Mouse (Mus musculus): ENCODE results near the gene Asb6. TPM values are rescaled to one million over a fixed set of nuclear protein-coding genes. Genes with fewer than 3 reads are reported as not detected.

Asb6 gene
- total and polyA plus RNA-seq, 2 experiments, result 4.6 to 17.4 TPM

- no peak overlapping the region for H3K27ac ChIP-seq (replicated peaks; ENCODE audit: insufficient read depth, low read depth, low read length)
- TF ChIP-seq POLR2A (IDR thresholded peaks at IDR 0.05; ENCODE audit: extremely low read depth, insufficient read depth, low read length), result no peak
- TF ChIP-seq CTCF (IDR thresholded peaks at IDR 0.05; ENCODE audit: low read depth, low read length), result peak; percentile 41; the same call in 1 of the 2 replicates
- no peaks in the 10 kb centered on the region for H3K27me3 ChIP-seq (ENCODE audit: control insufficient read depth, insufficient read depth, low read length)
- 98% methylated on average over 3 of the region's 3 CpGs for WGBS
- no peak for DNase-seq (ENCODE audit: extremely low read depth, low read depth, low spot score)
- H3K4me3 ChIP-seq (ENCODE audit: insufficient read depth, low read depth, low read length), result no peak overlapping the region
- no peaks in the 10 kb centered on the region for H3K79me2 ChIP-seq (ENCODE audit: control insufficient read depth, insufficient read depth, low read length)
- no peaks in the 10 kb centered on the region for H3K36me3 ChIP-seq (ENCODE audit: control insufficient read depth, insufficient read depth, low read length)
- no peak overlapping the region for H3K9ac ChIP-seq (ENCODE audit: low read depth, low read length)
- H3K4me1 ChIP-seq (ENCODE audit: control insufficient read depth, insufficient read depth, low read length), result no peaks in the 10 kb centered on the region
These were observed 9.1 kb downstream of the Asb6 start for GRCm38 (mm10) chr2:30821073-30821472.

- TF ChIP-seq CTCF (IDR thresholded peaks at IDR 0.05; ENCODE audit: low read depth, low read length), result no peak
- no peak for TF ChIP-seq POLR2A (IDR thresholded peaks at IDR 0.05; ENCODE audit: extremely low read depth, insufficient read depth, low read length)
- no peaks in the 10 kb centered on the region for H3K27me3 ChIP-seq (ENCODE audit: control insufficient read depth, insufficient read depth, low read length)
- DNase-seq (ENCODE audit: extremely low read depth, low read depth, low spot score), result no peak
- no peak overlapping the region for H3K27ac ChIP-seq (replicated peaks; ENCODE audit: insufficient read depth, low read depth, low read length)
- no peaks in the 10 kb centered on the region for H3K4me1 ChIP-seq (ENCODE audit: control insufficient read depth, insufficient read depth, low read length)
- no peak overlapping the region for H3K9ac ChIP-seq (ENCODE audit: low read depth, low read length)
- H3K4me3 ChIP-seq (ENCODE audit: insufficient read depth, low read depth, low read length), result no peak overlapping the region
- H3K36me3 ChIP-seq (ENCODE audit: control insufficient read depth, insufficient read depth, low read length), result no peaks in the 10 kb centered on the region; the same call in 1 of the 2 replicates
- 98% methylated on average over 5 of the region's 5 CpGs for WGBS
- no peaks in the 10 kb centered on the region for H3K79me2 ChIP-seq (ENCODE audit: control insufficient read depth, insufficient read depth, low read length)
These were observed 10.3 kb downstream of the Asb6 start for GRCm38 (mm10) chr2:30819873-30820272.

- Histone ChIP-seq H3K79me2 (ENCODE audit: control insufficient read depth, insufficient read depth, low read length) (no peaks in the 10 kb centered on the region), H3K4me1 (ENCODE audit: control insufficient read depth, insufficient read depth, low read length) (no peaks in the 10 kb centered on the region), H3K27ac (replicated peaks; ENCODE audit: insufficient read depth, low read depth, low read length) (no peak overlapping the region), H3K9ac (ENCODE audit: low read depth, low read length) (no peak overlapping the region), H3K36me3 (ENCODE audit: control insufficient read depth, insufficient read depth, low read length) (no peaks in the 10 kb centered on the region; the same call in 1 of the 2 replicates), H3K27me3 (ENCODE audit: control insufficient read depth, insufficient read depth, low read length) (no peaks in the 10 kb centered on the region), H3K4me3 (ENCODE audit: insufficient read depth, low read depth, low read length) (no peak overlapping the region)
- TF ChIP-seq CTCF (IDR thresholded peaks at IDR 0.05; ENCODE audit: low read depth, low read length), result no peak
- TF ChIP-seq POLR2A (IDR thresholded peaks at IDR 0.05; ENCODE audit: extremely low read depth, insufficient read depth, low read length), result no peak
- 93% methylated on average over 1 of the region's 1 CpGs for WGBS
- no peak for DNase-seq (ENCODE audit: extremely low read depth, low read depth, low spot score)
These were observed 13.8 kb downstream of the Asb6 start for GRCm38 (mm10) chr2:30816383-30816782.

GRCm38 (mm10) chr2:30810573-30810972, 19.6 kb downstream of the Asb6 start:
- no peak overlapping the region for H3K9ac ChIP-seq (ENCODE audit: low read depth, low read length)
- no peaks in the 10 kb centered on the region; the same call in 1 of the 2 replicates for H3K36me3 ChIP-seq (ENCODE audit: control insufficient read depth, insufficient read depth, low read length)
- H3K4me1 ChIP-seq (ENCODE audit: control insufficient read depth, insufficient read depth, low read length), result peaks cover 7% of the 10 kb centered on the region
- DNase-seq (ENCODE audit: extremely low read depth, low read depth, low spot score), result no peak
- H3K4me3 ChIP-seq (ENCODE audit: insufficient read depth, low read depth, low read length), result no peak overlapping the region
- peaks cover 10% of the 10 kb centered on the region; the same call in 1 of the 2 replicates for H3K79me2 ChIP-seq (ENCODE audit: control insufficient read depth, insufficient read depth, low read length)
- no peaks in the 10 kb centered on the region for H3K27me3 ChIP-seq (ENCODE audit: control insufficient read depth, insufficient read depth, low read length)
- no peak for TF ChIP-seq CTCF (IDR thresholded peaks at IDR 0.05; ENCODE audit: low read depth, low read length)
- TF ChIP-seq POLR2A (IDR thresholded peaks at IDR 0.05; ENCODE audit: extremely low read depth, insufficient read depth, low read length), result no peak
- no peak overlapping the region for H3K27ac ChIP-seq (replicated peaks; ENCODE audit: insufficient read depth, low read depth, low read length)
- WGBS, result 93% methylated on average over 7 of the region's 7 CpGs

GRCm38 (mm10) chr2:30809503-30809902, 20.6 kb downstream of the Asb6 start:
- Histone ChIP-seq H3K9ac (ENCODE audit: low read depth, low read length) (no peak overlapping the region), H3K4me1 (ENCODE audit: control insufficient read depth, insufficient read depth, low read length) (peaks cover 7% of the 10 kb centered on the region), H3K4me3 (ENCODE audit: insufficient read depth, low read depth, low read length) (no peak overlapping the region), H3K79me2 (ENCODE audit: control insufficient read depth, insufficient read depth, low read length) (peaks cover 10% of the 10 kb centered on the region; the same call in 1 of the 2 replicates), H3K36me3 (ENCODE audit: control insufficient read depth, insufficient read depth, low read length) (no peaks in the 10 kb centered on the region), H3K27ac (replicated peaks; ENCODE audit: insufficient read depth, low read depth, low read length) (no peak overlapping the region), H3K27me3 (ENCODE audit: control insufficient read depth, insufficient read depth, low read length) (no peaks in the 10 kb centered on the region)
- TF ChIP-seq CTCF (IDR thresholded peaks at IDR 0.05; ENCODE audit: low read depth, low read length) (no peak), POLR2A (IDR thresholded peaks at IDR 0.05; ENCODE audit: extremely low read depth, insufficient read depth, low read length) (no peak)
- DNase-seq (ENCODE audit: extremely low read depth, low read depth, low spot score), result no peak
- 82% methylated on average over 5 of the region's 5 CpGs for WGBS

GRCm38 (mm10) chr2:30808296-30808655, 21.9 kb downstream of the Asb6 start:
- H3K27me3 ChIP-seq (ENCODE audit: control insufficient read depth, insufficient read depth, low read length), result no peaks in the 10 kb centered on the region
- WGBS, result 7% methylated on average over 10 of the region's 10 CpGs
- peak overlapping the region; percentile 80 for H3K9ac ChIP-seq (ENCODE audit: low read depth, low read length)
- peak overlapping the region; percentile 61 for H3K27ac ChIP-seq (replicated peaks; ENCODE audit: insufficient read depth, low read depth, low read length)
- H3K36me3 ChIP-seq (ENCODE audit: control insufficient read depth, insufficient read depth, low read length), result no peaks in the 10 kb centered on the region
- peaks cover 10% of the 10 kb centered on the region; the same call in 1 of the 2 replicates for H3K79me2 ChIP-seq (ENCODE audit: control insufficient read depth, insufficient read depth, low read length)
- TF ChIP-seq CTCF (IDR thresholded peaks at IDR 0.05; ENCODE audit: low read depth, low read length) (no peak), POLR2A (IDR thresholded peaks at IDR 0.05; ENCODE audit: extremely low read depth, insufficient read depth, low read length) (no peak)
- peaks cover 7% of the 10 kb centered on the region for H3K4me1 ChIP-seq (ENCODE audit: control insufficient read depth, insufficient read depth, low read length)
- H3K4me3 ChIP-seq (ENCODE audit: insufficient read depth, low read depth, low read length), result peak overlapping the region; percentile 69
- DNase-seq (ENCODE audit: extremely low read depth, low read depth, low spot score), result no peak
